Mouse (Mus musculus) neural tube, embryonic 12.5 days (tissue): ENCODE measurements around the gene Gsdmc4. TPM values are rescaled to one million over a fixed set of nuclear protein-coding genes. Genes with fewer than 3 reads are reported as not detected.
"Not testable (repeated sequence)": the region's sequence is repeated elsewhere in the genome, so short reads cannot be mapped to it uniquely, and the experiment has no call there.

Experiments used
- ATAC-seq: fragments of 200-750 bp; cut with Nextera tagmentation; 2 replicates; pipeline ENCODE4 v1.8.0; 2017; ENCODE audit warnings: low read depth, mild to moderate bottlenecking, moderate TSS enrichment, moderate library complexity; ENCODE audit not compliant: low FRiP score
- H3K27ac ChIP-seq: fragments of 300-500 bp; sonication (generic); 2 replicates; pipeline ENCODE4 v1.5.1; 2016
- H3K27me3 ChIP-seq: fragments of 300-500 bp; sonication (generic); replicated peaks from 2 replicates; pipeline ENCODE4 v1.6.1; 2016; ENCODE audit warnings: mild to moderate bottlenecking
- H3K36me3 ChIP-seq: fragments of 300-500 bp; sonication (generic); 2 replicates; pipeline ENCODE4 v1.6.1; 2016; ENCODE audit warnings: mild to moderate bottlenecking
- H3K4me1 ChIP-seq: fragments of 300-500 bp; sonication (generic); 2 replicates; pipeline ENCODE4 v1.6.1; 2016
- H3K4me2 ChIP-seq: fragments of 300-500 bp; sonication (generic); replicated peaks from 2 replicates; pipeline ENCODE4 v1.6.1; 2016; ENCODE audit warnings: mild to moderate bottlenecking
- H3K4me3 ChIP-seq: fragments of 300-500 bp; sonication (generic); 2 replicates; pipeline ENCODE4 v1.5.1; 2016
- H3K9ac ChIP-seq: fragments of 300-500 bp; sonication (generic); 2 replicates; pipeline ENCODE4 v1.6.1; 2016; ENCODE audit warnings: mild to moderate bottlenecking
- H3K9me3 ChIP-seq: fragments of 300-500 bp; sonication (generic); 2 replicates; pipeline ENCODE4 v1.6.1; 2016; ENCODE audit warnings: mild to moderate bottlenecking
- WGBS: fragments of 180-500 bp; shearing (Covaris S2); methylation state at CpG from one replicate; pipeline ENCODE4 v1.1.7; 2016; 5-methylcytosine and 5-hydroxymethylcytosine counted together
- polyA plus RNA-seq: library from polyadenylated mRNA; unstranded; fragments of >200 nt; fragmentation: Nextera tagmentation; extraction: Ambion mirVana; gene quantifications from 2 replicates; pipeline ENCODE4 v1.2.1, GENCODE M21; 2016

The Gsdmc4 gene
- polyA plus RNA-seq: not detected in 2 replicates

GRCm38 (mm10) chr15:63912197-63912596 lies at the start of gene Gsdmc4:
TSS of gene Gsdmc4 (minus strand) at chr15:63912297.
- not testable (repeated sequence) for H3K4me3 ChIP-seq, H3K27me3 ChIP-seq, H3K9ac ChIP-seq, H3K4me1 ChIP-seq, H3K4me2 ChIP-seq, H3K27ac ChIP-seq, H3K36me3 ChIP-seq, ATAC-seq, H3K9me3 ChIP-seq
- 89% methylated on average over 2 of the region's 2 CpGs for WGBS

GRCm38 (mm10) chr15:63960542-63960941 lies 48.4 kb upstream of the Gsdmc4 start:
- no peaks in the 10 kb centered on the region for H3K36me3 ChIP-seq
- H3K4me2 ChIP-seq: no peak overlapping the region
- no peaks in the 10 kb centered on the region for H3K27me3 ChIP-seq
- no peak overlapping the region for H3K27ac ChIP-seq
- H3K9ac ChIP-seq: no peak overlapping the region
- WGBS: 91% methylated on average over 2 of the region's 2 CpGs
- ATAC-seq: no peak
- no peaks in the 10 kb centered on the region for H3K4me1 ChIP-seq
- no peaks in the 10 kb centered on the region for H3K9me3 ChIP-seq
- H3K4me3 ChIP-seq: no peak overlapping the region

- ATAC-seq: no peak
- no peaks in the 10 kb centered on the region for H3K27me3 ChIP-seq
- no peak overlapping the region for H3K9ac ChIP-seq
- H3K27ac ChIP-seq: no peak overlapping the region
- no peaks in the 10 kb centered on the region for H3K9me3 ChIP-seq
- H3K4me1 ChIP-seq: no peaks in the 10 kb centered on the region
- H3K4me2 ChIP-seq: no peak overlapping the region
- H3K4me3 ChIP-seq: no peak overlapping the region
- no peaks in the 10 kb centered on the region for H3K36me3 ChIP-seq
Measured at GRCm38 (mm10) chr15:63957553-63957952, 45.5 kb upstream of the Gsdmc4 start.

- H3K27ac ChIP-seq: no peak overlapping the region
- no peaks in the 10 kb centered on the region for H3K36me3 ChIP-seq
- no peak for ATAC-seq
- H3K27me3 ChIP-seq: no peaks in the 10 kb centered on the region
- WGBS: 85% methylated on average over 4 of the region's 4 CpGs
- no peaks in the 10 kb centered on the region for H3K4me1 ChIP-seq
- no peak overlapping the region for H3K4me2 ChIP-seq
- no peak overlapping the region for H3K4me3 ChIP-seq
- no peak overlapping the region for H3K9ac ChIP-seq
- no peaks in the 10 kb centered on the region for H3K9me3 ChIP-seq
Measured at GRCm38 (mm10) chr15:63953256-63953655, 41.2 kb upstream of the Gsdmc4 start.

GRCm38 (mm10) chr15:63941221-63941620 lies 29.1 kb upstream of the Gsdmc4 start:
- Histone ChIP-seq H3K27ac (no peak overlapping the region), H3K4me2 (no peak overlapping the region), H3K36me3 (peaks cover 16% of the 10 kb centered on the region), H3K4me1 (no peaks in the 10 kb centered on the region), H3K4me3 (no peak overlapping the region), H3K27me3 (no peaks in the 10 kb centered on the region), H3K9me3 (no peaks in the 10 kb centered on the region), H3K9ac (no peak overlapping the region)
- no peak for ATAC-seq
- WGBS: 88% methylated on average over 1 of the region's 1 CpGs

- H3K27me3 ChIP-seq: no peaks in the 10 kb centered on the region
- 94% methylated on average over 1 of the region's 1 CpGs for WGBS
- no peaks in the 10 kb centered on the region for H3K4me1 ChIP-seq
- H3K4me3 ChIP-seq: no peak overlapping the region
- H3K9ac ChIP-seq: no peak overlapping the region
- no peak overlapping the region for H3K27ac ChIP-seq
- H3K4me2 ChIP-seq: no peak overlapping the region
- no peak for ATAC-seq
- H3K36me3 ChIP-seq: peaks cover 21% of the 10 kb centered on the region
- H3K9me3 ChIP-seq: no peaks in the 10 kb centered on the region
Measured at GRCm38 (mm10) chr15:63932656-63933055, 20.6 kb upstream of the Gsdmc4 start.

- Histone ChIP-seq H3K4me1 (no peaks in the 10 kb centered on the region), H3K9me3 (no peaks in the 10 kb centered on the region), H3K27me3 (no peaks in the 10 kb centered on the region), H3K4me2 (no peak overlapping the region), H3K27ac (no peak overlapping the region), H3K4me3 (no peak overlapping the region), H3K9ac (no peak overlapping the region), H3K36me3 (peaks cover 20% of the 10 kb centered on the region)
- 100% methylated on average over 1 of the region's 1 CpGs for WGBS
- ATAC-seq: no peak
Measured at GRCm38 (mm10) chr15:63931404-63931803, 19.3 kb upstream of the Gsdmc4 start.

- H3K27me3 ChIP-seq: no peaks in the 10 kb centered on the region
- H3K27ac ChIP-seq: no peak overlapping the region
- no peak for ATAC-seq
- no peak overlapping the region for H3K4me2 ChIP-seq
- no peak overlapping the region for H3K4me3 ChIP-seq
- peaks cover 20% of the 10 kb centered on the region for H3K36me3 ChIP-seq
- no peak overlapping the region for H3K9ac ChIP-seq
- H3K4me1 ChIP-seq: no peaks in the 10 kb centered on the region
- WGBS: 96% methylated on average over 18 of the region's 18 CpGs
- H3K9me3 ChIP-seq: no peaks in the 10 kb centered on the region
Measured at GRCm38 (mm10) chr15:63930107-63931041, 18.3 kb upstream of the Gsdmc4 start.

GRCm38 (mm10) chr15:63926201-63926600 lies 14.1 kb upstream of the Gsdmc4 start:
- no peak overlapping the region for H3K4me2 ChIP-seq
- no peak overlapping the region for H3K4me3 ChIP-seq
- no peak for ATAC-seq
- no peaks in the 10 kb centered on the region for H3K4me1 ChIP-seq
- no peak overlapping the region for H3K27ac ChIP-seq
- no peaks in the 10 kb centered on the region for H3K27me3 ChIP-seq
- WGBS: 95% methylated on average over 3 of the region's 3 CpGs
- no peaks in the 10 kb centered on the region for H3K9me3 ChIP-seq
- no peak overlapping the region for H3K9ac ChIP-seq
- H3K36me3 ChIP-seq: peaks cover 15% of the 10 kb centered on the region

- Histone ChIP-seq H3K27me3 (no peaks in the 10 kb centered on the region), H3K27ac (no peak overlapping the region), H3K4me1 (no peaks in the 10 kb centered on the region), H3K9ac (no peak overlapping the region), H3K4me3 (no peak overlapping the region), H3K36me3 (peaks cover 5% of the 10 kb centered on the region; the same call in 1 of the 2 replicates), H3K4me2 (no peak overlapping the region), H3K9me3 (no peaks in the 10 kb centered on the region)
- no peak for ATAC-seq
- 95% methylated on average over 1 of the region's 1 CpGs for WGBS
Measured at GRCm38 (mm10) chr15:63924484-63924883, 12.4 kb upstream of the Gsdmc4 start.

- H3K27me3 ChIP-seq, ATAC-seq, H3K27ac ChIP-seq, H3K9me3 ChIP-seq, H3K4me2 ChIP-seq, H3K4me3 ChIP-seq, H3K36me3 ChIP-seq, H3K9ac ChIP-seq, H3K4me1 ChIP-seq: not testable (repeated sequence)
- 23% methylated on average over 3 of the region's 5 CpGs for WGBS
Measured at GRCm38 (mm10) chr15:63921618-63922017, 9.5 kb upstream of the Gsdmc4 start.

GRCm38 (mm10) chr15:63919728-63920127 lies 7.6 kb upstream of the Gsdmc4 start:
- H3K27ac ChIP-seq, H3K9ac ChIP-seq, H3K9me3 ChIP-seq, ATAC-seq, H3K4me2 ChIP-seq, H3K4me3 ChIP-seq, H3K27me3 ChIP-seq, H3K4me1 ChIP-seq, H3K36me3 ChIP-seq: not testable (repeated sequence)
- 80% methylated on average over 2 of the region's 2 CpGs for WGBS

GRCm38 (mm10) chr15:63916584-63916983 lies 4.5 kb upstream of the Gsdmc4 start:
- H3K9ac ChIP-seq, H3K4me3 ChIP-seq, H3K4me2 ChIP-seq, H3K36me3 ChIP-seq, H3K4me1 ChIP-seq, ATAC-seq, H3K9me3 ChIP-seq, H3K27ac ChIP-seq, H3K27me3 ChIP-seq: not testable (repeated sequence)
- 89% methylated on average over 4 of the region's 4 CpGs for WGBS
